Mouse (Mus musculus) urinary bladder, postnatal 36 days (tissue): Measurements from ENCODE around the gene Med29.

Source experiments
- DNase-seq, 2 experiments: peaks; one replicate each; pipeline ENCODE4 v3.0.0; 2022; ENCODE audit warnings: low spot score in 2 of 2, mixed read lengths in 1 of 2

The Med29 gene

GRCm38 (mm10) chr7:28354596-28354995, 37.9 kb downstream of the Med29 start:
- no peak for DNase-seq

DNA sequence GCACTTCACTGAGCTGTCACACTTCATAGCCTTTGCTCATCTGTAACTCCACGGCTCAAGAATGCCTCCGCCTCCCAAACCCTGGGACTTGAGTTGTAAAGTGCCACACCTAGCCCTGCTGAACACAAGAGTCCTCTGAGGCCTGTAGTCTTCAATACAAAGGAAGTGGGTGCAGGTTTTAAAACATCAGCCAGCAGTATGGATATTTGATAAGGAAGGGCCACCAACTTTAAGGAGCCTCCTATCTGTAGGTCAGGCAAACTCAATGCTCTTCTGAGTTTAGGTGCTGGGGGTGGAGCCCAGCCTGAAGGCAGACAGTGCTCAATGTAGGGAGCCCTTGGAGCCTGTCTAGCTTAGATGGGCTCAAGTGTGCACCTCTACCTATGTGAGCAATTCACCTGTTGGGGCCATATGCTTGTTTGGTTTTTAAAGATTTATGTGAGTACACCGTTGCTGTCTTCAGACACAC, 38.4 kb downstream of the Med29 start:
- no peak for DNase-seq

GRCm38 (mm10) chr7:28353267-28353666, 39.2 kb downstream of the Med29 start:
- DNase-seq: no peak

DNA sequence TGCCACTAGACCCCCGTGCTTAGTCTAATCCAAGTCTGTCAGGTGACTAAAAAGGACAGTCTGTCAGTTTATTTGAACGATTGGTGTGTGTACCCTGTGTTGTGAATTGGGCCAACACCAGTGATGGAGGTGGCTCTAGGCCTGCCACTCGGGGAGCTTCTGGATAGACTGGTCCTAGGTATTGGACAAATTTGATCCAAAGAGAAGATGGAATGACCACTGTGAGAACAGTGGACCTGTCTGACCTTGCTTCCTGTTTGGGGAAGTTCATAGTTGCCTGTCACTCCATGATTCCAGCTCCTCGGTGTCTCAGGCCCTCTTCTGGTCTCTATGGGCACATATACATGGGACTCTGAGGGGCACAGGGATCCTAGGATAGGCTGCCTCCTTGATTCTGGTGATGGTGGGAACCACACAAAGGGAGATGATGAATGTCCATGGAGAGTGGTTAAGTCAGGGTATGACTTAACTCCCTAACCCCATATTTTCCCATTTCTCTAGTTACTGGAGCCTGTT, 40.8 kb downstream of the Med29 start:
- no peak for DNase-seq

GRCm38 (mm10) chr7:28350155-28350883, 42.2 kb downstream of the Med29 start, which contains the start of gene Rps16:
Rps16 (plus strand) TSS chr7:28350652.
- peak; percentile 96 to 99 for DNase-seq

- DNase-seq: no peak
Measured at GRCm38 (mm10) chr7:28348601-28349000, 43.9 kb downstream of the Med29 start.

DNA sequence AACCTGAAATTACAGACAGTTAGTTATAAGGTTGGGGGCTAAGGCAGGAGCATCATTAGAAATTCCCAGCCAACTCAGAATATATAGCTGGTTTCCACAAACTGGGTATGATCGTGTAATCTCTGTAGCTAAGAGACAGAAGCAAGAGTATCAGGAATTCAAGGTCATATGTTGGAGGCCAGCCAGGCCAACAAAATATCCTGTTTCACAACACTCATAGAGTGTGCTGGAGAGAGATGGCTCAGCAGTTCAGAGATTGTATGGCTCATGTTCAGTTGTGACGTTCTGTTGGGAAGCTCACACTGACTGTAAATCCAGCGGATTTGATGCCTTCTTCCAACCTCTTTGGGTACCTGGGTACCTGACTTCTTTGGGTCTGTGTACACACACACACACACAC, 44.8 kb downstream of the Med29 start:
- no peak for DNase-seq

DNA sequence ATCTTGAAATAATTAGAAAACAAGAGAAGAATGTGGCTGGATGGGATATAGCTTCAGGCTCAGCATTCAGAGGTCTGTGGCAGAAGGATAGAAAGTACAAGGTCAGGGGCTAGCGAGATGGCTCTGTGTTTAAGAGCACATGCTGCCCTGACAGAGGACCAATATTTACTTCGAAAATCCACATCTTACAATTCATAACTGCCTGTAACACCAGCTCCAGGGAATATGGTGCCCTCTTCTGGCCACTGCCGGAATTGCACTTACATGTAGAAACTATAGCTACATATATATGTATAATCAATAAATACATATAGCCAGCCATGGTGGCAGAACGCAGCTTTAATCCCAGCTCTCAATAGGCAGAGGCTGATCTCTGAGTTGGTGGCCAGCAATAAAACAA, 47.9 kb downstream of the Med29 start:
- DNase-seq: peak; percentile 37 to 59

- DNase-seq: no peak
Measured at GRCm38 (mm10) chr7:28341381-28341780, 51.1 kb downstream of the Med29 start.

DNA sequence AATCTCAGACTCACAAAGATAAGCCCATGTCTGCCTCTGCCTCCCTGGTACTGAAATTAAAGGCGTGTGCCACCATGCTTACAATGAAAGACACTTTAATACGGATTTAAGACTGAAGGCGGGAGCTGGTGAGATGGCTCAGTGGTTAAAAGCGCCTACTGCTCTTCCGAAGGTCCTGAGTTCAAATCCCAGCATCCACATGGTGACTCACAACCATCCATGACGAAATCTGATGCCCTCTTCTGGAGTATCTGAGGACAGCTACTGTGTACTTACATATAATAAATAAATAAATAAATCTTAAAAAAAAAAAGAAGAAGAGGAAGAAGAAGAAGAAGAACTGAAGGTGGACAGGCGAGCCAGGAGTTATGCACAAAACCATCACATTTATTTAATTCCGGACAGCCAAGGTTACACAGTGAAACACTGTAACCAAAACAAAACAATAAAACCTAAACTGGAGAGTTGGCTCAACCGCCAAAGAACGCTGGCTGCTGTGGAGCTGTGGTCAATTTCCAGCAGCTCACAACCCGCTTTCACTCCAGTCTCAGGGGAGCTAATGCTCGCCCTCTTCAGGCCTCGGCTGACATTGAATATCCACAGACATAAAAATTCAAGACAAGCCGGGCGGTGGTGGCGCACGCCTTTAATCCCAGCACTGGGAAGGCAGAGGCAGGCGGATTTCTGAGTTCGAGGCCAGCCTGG, 53.1 kb downstream of the Med29 start:
- peak in 1 of 2 experiments; percentile 62 for DNase-seq

DNA sequence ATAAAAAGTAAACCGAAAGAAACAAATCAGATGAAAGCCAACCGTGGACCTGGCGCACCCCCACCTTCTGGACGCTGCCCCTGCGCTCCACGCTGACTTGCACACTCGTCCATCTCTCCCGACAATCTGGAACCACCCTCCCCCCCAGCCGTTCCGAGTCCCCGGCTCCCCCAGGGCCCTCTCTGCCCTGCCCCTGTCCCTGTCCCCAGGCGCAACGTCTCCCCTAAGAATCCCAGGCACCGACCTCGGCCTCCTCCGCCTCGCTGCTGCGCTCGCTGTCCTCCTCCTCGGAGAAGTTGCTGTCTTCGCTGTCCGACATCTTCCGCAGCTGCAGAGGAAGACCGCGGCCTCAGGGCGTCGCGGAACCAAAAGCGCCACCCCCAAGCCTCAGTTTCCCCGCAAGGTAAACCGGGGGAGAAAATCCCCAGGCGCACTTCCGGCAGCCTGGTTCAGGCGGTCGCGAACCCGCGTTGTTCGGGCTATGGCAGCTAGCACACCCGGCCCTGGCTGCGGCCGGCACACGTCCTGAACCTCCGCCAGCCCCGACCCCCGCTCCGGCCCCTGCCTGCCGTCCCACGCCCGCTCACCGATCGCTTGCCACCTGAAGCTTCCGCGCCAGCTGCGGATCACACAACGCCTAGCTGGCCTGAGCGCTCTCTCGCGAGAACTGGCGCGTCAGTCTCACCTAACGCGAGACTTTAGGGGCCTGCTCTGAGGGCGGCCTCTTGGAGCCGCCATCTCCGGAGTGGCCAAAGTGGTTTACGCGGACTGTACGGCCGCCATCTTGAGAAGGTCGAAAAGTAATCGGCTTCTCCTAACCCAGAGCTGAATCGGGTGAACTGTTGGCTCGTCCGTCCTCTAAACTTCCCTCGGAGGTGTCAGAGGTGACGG, 54.2 kb downstream of the Med29 start, which contains the start of gene Supt5:
Gene Supt5, minus strand, starts transcription at position 639 of the 891 bp plus-strand sequence.
- DNase-seq: peak; percentile 95 to 98
